Mouse (Mus musculus) olfactory bulb, adult 2 months (tissue): ENCODE results near the gene BC035947. TPM values are rescaled to one million over a fixed set of nuclear protein-coding genes. Genes with fewer than 3 reads are reported as not detected.

Source experiments
- H3K27ac ChIP-seq: fragments of 200-500 bp; 2 replicates; pipeline ENCODE4 v1.5.1; 2012; ENCODE audit warnings: low read depth, low read length; ENCODE audit not compliant: insufficient read depth
- H3K4me1 ChIP-seq: fragments of 200-500 bp; 2 replicates; pipeline ENCODE4 v1.6.1; 2012; ENCODE audit warnings: low read length; ENCODE audit not compliant: control insufficient read depth, insufficient read depth
- H3K4me3 ChIP-seq: fragments of 200-500 bp; 2 replicates; pipeline ENCODE4 v1.5.1; 2012; ENCODE audit warnings: mild to moderate bottlenecking, low read depth, low read length, moderate library complexity; ENCODE audit not compliant: insufficient read depth
- CTCF ChIP-seq: fragments of 200-500 bp; IDR thresholded peaks from 2 replicates; pipeline ENCODE4 v1.5.1; 2012; ENCODE audit warnings: low read depth, mild to moderate bottlenecking, low read length, moderate library complexity; ENCODE audit not compliant: insufficient read depth
- POLR2A ChIP-seq: fragments of 200-500 bp; IDR thresholded peaks from 2 replicates; pipeline ENCODE4 v1.6.1; 2012; ENCODE audit warnings: mild to moderate bottlenecking, low read depth, low read length, moderate library complexity; ENCODE audit not compliant: insufficient read depth
- WGBS: fragments of 180-500 bp; shearing (Covaris S2); methylation state at CpG from one replicate; pipeline ENCODE4 v1.1.7; 2018; 5-methylcytosine and 5-hydroxymethylcytosine counted together
- polyA plus RNA-seq: library from polyadenylated mRNA; stranded (reverse); fragments of >200 nt; gene quantifications from 2 replicates; pipeline ENCODE4 v1.2.4, GENCODE M21; 2012; ENCODE audit warnings: low replicate concordance; ENCODE audit not compliant: missing spikeins, insufficient read depth, insufficient read length

The BC035947 gene
- polyA plus RNA-seq, 1 experiment: not detected

DNA sequence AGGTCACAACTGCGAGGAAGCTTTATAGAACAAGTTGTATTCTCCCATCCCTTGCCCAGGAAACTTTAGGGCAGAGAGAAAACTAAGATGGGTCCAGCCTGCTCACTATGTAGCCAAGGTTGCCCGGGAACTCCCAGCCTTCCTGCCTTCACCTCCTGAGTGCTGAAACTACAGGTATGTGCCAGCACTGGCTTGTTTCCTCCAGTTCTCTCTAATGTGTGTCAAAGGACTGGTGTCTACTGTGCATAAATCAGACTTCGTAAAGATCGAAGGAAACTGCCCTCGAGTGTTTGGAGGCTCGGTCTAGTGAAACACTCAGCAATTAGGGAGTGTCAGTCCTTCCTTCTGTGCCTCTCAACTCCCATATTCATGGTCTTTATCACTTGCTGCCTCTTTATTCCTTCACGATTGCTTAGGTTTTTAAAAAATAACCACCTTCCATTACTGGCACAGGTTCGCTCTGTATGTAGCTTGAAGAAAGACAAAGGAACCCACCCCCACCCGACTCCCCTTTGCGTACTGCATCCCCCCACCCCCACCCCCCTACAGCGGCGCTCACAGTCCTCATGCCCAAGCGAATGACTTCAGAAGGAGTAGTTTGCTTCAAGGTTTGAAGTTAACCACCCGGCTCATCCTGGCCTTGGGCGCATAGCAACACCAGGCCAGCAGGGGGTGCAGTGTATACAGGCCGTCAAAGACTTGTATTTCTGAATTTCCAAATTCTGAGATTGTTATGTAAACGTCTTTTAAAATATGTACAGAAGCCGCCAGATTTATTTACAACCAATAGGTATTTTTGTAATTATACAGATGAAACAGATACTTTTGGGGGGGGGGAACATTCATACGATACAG is 24.6 kb upstream of the BC035947 start:
- no peak overlapping the region for H3K4me3 ChIP-seq
- no peak overlapping the region for H3K27ac ChIP-seq
- WGBS: 25% methylated on average over 19 of the region's 19 CpGs
- peaks cover 5% of the 10 kb centered on the region for H3K4me1 ChIP-seq
- peak; percentile 64 for TF ChIP-seq CTCF
- no peak for TF ChIP-seq POLR2A

DNA sequence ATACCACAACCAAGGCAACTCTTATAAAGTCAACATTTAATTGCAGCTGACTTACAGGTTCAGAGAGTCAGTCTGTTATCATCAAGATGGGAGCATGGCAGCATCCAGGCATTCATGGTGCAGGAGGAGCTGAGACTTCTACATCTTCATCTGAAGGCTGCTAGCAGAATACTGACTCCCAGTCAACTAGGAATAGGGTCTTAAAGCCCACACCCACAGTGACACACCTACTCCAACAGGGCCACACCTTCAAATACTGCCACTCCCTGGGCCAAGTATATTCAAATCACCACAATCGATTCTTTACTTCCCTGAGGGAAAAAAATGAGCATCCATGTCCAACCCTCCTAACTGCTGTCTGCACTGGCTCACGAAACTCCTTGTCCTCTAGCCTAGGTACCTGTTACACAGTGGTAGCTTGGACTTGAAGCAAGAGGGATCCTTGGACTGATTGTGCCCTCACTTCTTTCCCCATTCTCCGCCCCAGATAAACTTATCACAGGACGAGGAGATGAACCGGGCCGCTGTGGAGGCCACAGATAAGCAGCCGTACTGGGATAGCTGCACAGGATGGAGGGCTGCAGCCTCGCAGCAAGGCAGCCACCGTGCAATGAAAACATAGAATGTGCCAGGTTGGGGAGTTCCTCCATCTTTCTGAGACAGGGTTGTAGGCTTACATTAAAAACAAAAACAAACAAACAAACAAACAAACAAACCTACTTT is 22.6 kb upstream of the BC035947 start:
- WGBS: 94% methylated on average over 9 of the region's 9 CpGs
- Histone ChIP-seq H3K4me3 (no peak overlapping the region), H3K27ac (no peak overlapping the region), H3K4me1 (peaks cover 5% of the 10 kb centered on the region)
- TF ChIP-seq CTCF: no peak
- TF ChIP-seq POLR2A: no peak

DNA sequence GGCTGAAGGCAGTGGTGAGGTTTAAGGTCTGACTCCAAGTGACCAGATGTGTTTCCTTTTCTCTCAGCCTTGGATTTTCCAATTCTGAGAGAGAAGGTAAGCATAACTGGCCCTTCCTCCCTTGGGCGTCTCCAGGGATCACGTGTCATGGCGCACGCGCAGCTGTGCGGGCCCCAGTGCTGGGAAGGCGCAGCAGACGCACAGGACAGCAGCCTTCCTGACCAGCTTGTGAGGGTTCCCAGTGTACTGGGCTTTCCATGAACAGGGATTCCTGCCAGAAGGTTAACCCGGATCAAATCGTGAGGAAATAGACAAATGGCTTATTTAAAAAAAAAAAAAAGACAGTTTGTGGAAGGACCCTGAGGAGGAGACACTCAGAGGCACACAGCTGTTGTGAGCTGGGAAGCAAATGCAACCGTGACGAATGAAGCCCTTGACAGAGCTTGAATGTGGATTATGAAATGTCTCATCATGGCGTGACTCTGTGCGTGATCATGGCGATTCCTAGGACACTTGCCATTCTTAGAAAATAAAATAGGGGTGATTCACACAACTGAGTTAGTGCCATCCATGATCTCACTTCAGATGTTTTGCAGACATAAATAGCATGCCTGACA is 20.3 kb upstream of the BC035947 start:
- H3K27ac ChIP-seq: no peak overlapping the region
- no peak for TF ChIP-seq CTCF
- no peak for TF ChIP-seq POLR2A
- WGBS: 87% methylated on average over 15 of the region's 15 CpGs

DNA sequence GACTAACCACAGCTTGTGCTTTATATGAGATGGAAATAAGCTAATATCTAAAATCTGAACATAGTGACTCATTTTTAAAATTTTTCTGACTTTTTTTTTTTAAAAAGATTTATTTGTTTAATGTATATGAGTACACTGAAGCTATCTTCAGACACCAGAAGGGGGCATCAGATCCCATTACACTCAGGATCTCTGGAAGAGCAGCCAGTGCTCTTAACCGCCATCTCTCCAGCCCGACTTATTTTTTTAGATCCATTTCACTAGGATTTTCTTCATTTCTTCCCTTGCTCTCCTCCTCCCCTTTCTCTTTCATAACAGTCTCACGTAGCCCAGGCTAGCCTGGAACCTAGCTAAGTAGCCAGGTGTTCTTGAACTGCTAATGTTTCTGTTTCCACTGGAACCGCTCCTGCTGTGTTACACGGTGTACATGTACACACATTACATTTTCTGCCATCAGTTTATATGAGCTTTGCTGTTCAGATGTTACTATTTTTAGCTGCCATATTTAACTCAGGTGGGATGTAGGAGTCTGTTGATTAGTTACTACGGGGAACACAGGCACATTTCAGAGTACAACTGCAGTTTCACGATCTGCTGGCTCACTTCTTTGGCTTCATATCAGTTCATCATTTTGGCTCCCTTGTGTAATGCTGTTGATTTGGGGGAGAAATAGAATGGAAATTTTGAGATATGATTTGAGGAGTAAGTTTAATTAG is 18.7 kb upstream of the BC035947 start:
- Histone ChIP-seq H3K4me3 (no peak overlapping the region), H3K4me1 (no peaks in the 10 kb centered on the region), H3K27ac (no peak overlapping the region)
- 68% methylated on average over 7 of the region's 7 CpGs for WGBS
- TF ChIP-seq CTCF (no peak), POLR2A (no peak)

More for the DNA sequence above, 20.3 kb upstream of the BC035947 start:
- no peak overlapping the region for H3K4me3 ChIP-seq
- no peaks in the 10 kb centered on the region for H3K4me1 ChIP-seq

DNA sequence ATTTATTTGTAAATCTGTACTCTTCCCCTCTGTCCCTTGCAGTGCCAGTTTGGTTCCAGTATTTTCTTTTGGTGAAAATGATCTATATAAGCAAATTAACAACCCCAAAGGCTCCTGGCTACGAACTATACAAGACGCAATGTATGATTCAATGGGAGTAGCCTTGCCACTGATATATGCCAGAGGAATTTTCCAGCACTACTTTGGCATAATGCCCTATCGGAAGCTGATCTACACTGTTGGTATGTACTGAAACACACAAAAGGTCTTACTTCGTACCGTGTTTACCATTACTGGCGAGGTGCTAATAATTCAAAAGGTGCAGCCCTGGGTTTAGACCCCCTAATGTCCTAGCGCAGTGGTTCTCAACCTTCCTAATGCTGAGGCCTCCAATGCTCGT is 17.1 kb upstream of the BC035947 start:
- Histone ChIP-seq H3K27ac (no peak overlapping the region), H3K4me3 (no peak overlapping the region), H3K4me1 (no peaks in the 10 kb centered on the region)
- TF ChIP-seq POLR2A (no peak), CTCF (no peak)
- WGBS: 93% methylated on average over 8 of the region's 8 CpGs

DNA sequence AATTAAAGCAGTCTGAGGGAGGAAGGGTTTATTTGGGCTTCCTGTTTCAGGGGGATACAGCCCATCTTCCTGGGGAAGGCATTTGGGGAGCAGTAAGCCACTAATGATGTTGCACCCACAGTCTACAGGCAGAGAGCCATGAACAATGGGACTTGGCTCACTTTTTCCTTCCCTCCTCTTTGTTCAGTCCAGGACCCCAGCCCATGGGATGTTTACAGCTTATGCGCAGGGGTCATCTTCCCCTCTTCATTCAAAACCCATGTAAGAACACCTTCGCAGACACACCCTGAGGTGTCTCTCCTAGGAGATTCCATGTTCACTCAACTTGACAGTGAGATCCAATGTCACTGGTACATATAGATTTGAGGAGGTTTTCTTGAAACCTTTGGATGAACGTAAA is 16.4 kb upstream of the BC035947 start:
- TF ChIP-seq POLR2A: no peak
- no peak for TF ChIP-seq CTCF
- Histone ChIP-seq H3K4me1 (no peaks in the 10 kb centered on the region), H3K27ac (no peak overlapping the region), H3K4me3 (no peak overlapping the region)
- 92% methylated on average over 3 of the region's 3 CpGs for WGBS

DNA sequence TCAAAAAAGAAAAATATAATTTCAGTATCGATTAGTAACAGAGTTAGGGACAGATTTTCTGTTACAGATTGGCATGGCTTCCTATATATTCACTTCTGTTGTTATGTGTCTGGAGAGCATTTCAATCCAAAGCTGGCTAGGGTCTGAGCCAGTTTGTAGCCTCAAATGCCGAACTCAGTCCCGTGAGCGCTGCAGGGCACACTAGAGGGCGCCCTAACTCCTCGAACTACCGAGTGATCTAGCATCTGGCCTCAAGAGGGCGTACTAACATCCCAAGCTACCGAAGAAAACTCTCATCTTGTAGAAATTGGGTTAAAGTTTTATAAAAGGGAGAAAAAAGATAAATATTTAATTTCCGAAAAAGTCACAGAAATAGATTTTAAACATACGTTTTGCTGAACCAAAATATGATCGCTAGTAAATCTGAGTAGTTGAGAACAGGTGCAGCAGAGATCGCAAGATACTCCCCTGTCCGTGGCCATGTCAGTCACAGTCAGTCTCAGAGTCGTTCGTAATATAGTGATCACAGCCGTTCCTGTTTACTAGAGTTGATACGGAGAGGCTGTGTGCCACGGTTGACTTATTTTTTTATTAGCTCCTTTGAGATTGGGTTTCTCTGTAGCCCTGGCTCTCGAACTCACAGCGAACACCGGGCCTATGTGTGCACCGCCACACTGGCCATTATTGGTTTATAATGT is 13.4 kb upstream of the BC035947 start:
- WGBS: 50% methylated on average over 23 of the region's 23 CpGs
- peak; percentile 88 for TF ChIP-seq CTCF
- no peak for TF ChIP-seq POLR2A

DNA sequence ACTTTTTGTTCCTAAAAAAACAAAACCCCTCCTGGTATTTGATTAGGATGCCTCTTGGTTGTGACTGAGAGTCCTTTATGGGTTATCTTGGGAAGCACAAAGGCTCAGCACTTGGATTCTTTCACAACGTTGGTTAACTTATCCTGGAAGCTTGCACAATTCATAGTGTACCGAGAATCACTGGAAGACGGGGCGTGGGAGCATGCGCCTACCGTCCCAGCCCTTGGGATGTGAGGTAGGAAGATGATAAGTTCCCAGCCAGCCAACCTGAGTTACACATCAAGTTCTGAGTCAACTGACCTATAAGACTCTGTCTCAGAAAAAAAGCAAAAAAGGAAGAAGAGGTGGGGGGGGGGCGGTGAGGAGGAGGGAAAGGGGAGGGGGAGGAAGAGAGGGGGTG is 6.9 kb upstream of the BC035947 start:
- TF ChIP-seq CTCF (no peak), POLR2A (no peak)
- WGBS: 84% methylated on average over 7 of the region's 7 CpGs
- H3K4me3 ChIP-seq: no peak overlapping the region
- no peaks in the 10 kb centered on the region for H3K4me1 ChIP-seq
- H3K27ac ChIP-seq: no peak overlapping the region

More for the DNA sequence above, 13.4 kb upstream of the BC035947 start:
- Histone ChIP-seq H3K4me1 (no peaks in the 10 kb centered on the region), H3K4me3 (no peak overlapping the region), H3K27ac (no peak overlapping the region)
